Mouse (Mus musculus) thymus, adult 2 months (tissue): ENCODE results near the gene Dstn.

ENCODE experiments used
- CTCF ChIP-seq: fragments of 200-500 bp; IDR thresholded peaks from 2 replicates; pipeline ENCODE4 v1.5.1; 2012; ENCODE audit warnings: mild to moderate bottlenecking, control low read depth, low read length, moderate library complexity, borderline replicate concordance; ENCODE audit not compliant: control insufficient read depth, poor library complexity, insufficient read depth; ENCODE audit errors: extremely low read depth
- POLR2A ChIP-seq: fragments of 200-500 bp; IDR thresholded peaks from 2 replicates; pipeline ENCODE4 v1.6.1; 2012; ENCODE audit warnings: mild to moderate bottlenecking, low read length, control low read depth, moderate library complexity; ENCODE audit not compliant: control insufficient read depth, poor library complexity, insufficient read depth; ENCODE audit errors: extremely low read depth

GRCm38 (mm10) chr2:143982152-143982551 lies 67.0 kb downstream of the Dstn start:
- TF ChIP-seq CTCF (no peak), POLR2A (no peak)
